Mouse (Mus musculus) right cerebral cortex, postnatal 36 days (tissue): ENCODE data around the gene Wdr11.

ENCODE experiments used
- DNase-seq, 2 experiments: peaks; one replicate each; pipeline ENCODE4 v3.0.0; 2022; ENCODE audit warnings: low spot score in 2 of 2, mixed read lengths in 1 of 2

Gene Wdr11

GRCm38 (mm10) chr7:129591371-129592131, at the start of gene Wdr11:
Gene Wdr11, plus strand, starts transcription at chr7:129591863.
- peak; percentile 68 to 69 for DNase-seq

- DNase-seq, result no peak
These were observed 24.1 kb upstream of the Wdr11 start for GRCm38 (mm10) chr7:129567541-129567940.

GRCm38 (mm10) chr7:129568338-129568737, 23.3 kb upstream of the Wdr11 start:
- DNase-seq, result no peak

- DNase-seq, result no peak
These were observed 17.2 kb upstream of the Wdr11 start for GRCm38 (mm10) chr7:129574471-129574870.

GRCm38 (mm10) chr7:129575110-129575784, 16.4 kb upstream of the Wdr11 start:
- no peak for DNase-seq

GRCm38 (mm10) chr7:129592132-129592745, 576 bp downstream of the Wdr11 start:
- no peak for DNase-seq

- DNase-seq, result no peak
These were observed 5.5 kb downstream of the Wdr11 start for GRCm38 (mm10) chr7:129597186-129597585.

- no peak for DNase-seq
These were observed 14.6 kb downstream of the Wdr11 start for GRCm38 (mm10) chr7:129606291-129606690.

GRCm38 (mm10) chr7:129621141-129621540, 29.5 kb downstream of the Wdr11 start:
- no peak for DNase-seq

- DNase-seq, result no peak
These were observed 38.7 kb downstream of the Wdr11 start for GRCm38 (mm10) chr7:129630351-129630750.

GRCm38 (mm10) chr7:129631453-129631852, 39.8 kb downstream of the Wdr11 start:
- peak in 1 of 2 experiments; percentile 42 for DNase-seq

GRCm38 (mm10) chr7:129635898-129636640, 44.4 kb downstream of the Wdr11 start:
- no peak for DNase-seq

- no peak for DNase-seq
These were observed 45.3 kb downstream of the Wdr11 start for GRCm38 (mm10) chr7:129636992-129637391.

- no peak for DNase-seq
These were observed 46.3 kb downstream of the Wdr11 start for GRCm38 (mm10) chr7:129637906-129638475.

GRCm38 (mm10) chr7:129639006-129639405, 47.3 kb downstream of the Wdr11 start:
- DNase-seq, result no peak

GRCm38 (mm10) chr7:129639833-129640232, 48.2 kb downstream of the Wdr11 start:
- no peak for DNase-seq

- DNase-seq, result no peak
These were observed 51.6 kb downstream of the Wdr11 start for GRCm38 (mm10) chr7:129643290-129643689.

GRCm38 (mm10) chr7:129647798-129648197, 56.1 kb downstream of the Wdr11 start:
- no peak for DNase-seq

GRCm38 (mm10) chr7:129648938-129649337, 57.3 kb downstream of the Wdr11 start:
- peak; percentile 74 to 81 for DNase-seq

GRCm38 (mm10) chr7:129650717-129651116, 59.1 kb downstream of the Wdr11 start:
- DNase-seq, result no peak

- DNase-seq, result no peak
These were observed 60.1 kb downstream of the Wdr11 start for GRCm38 (mm10) chr7:129651781-129652180.
